Mouse (Mus musculus) ES-E14 (cell line): Measurements from ENCODE around the gene Arhgap29.

Experiments
- HCFC1 ChIP-seq: IDR thresholded peaks from 2 replicates; pipeline ENCODE4 v1.6.1; 2012; ENCODE audit warnings: low read length, inconsistent platforms, borderline replicate concordance; ENCODE audit not compliant: insufficient read depth
- MAFK ChIP-seq: IDR thresholded peaks from 2 replicates; pipeline ENCODE4 v1.6.1; 2014; ENCODE audit warnings: mild to moderate bottlenecking, low read depth, low read length, inconsistent platforms; ENCODE audit not compliant: insufficient read depth
- ZC3H11A ChIP-seq: IDR thresholded peaks from 2 replicates; pipeline ENCODE4 v1.6.1; 2012; ENCODE audit warnings: low read depth, mild to moderate bottlenecking, inconsistent platforms, low read length, borderline replicate concordance
- ZNF384 ChIP-seq: IDR thresholded peaks from 2 replicates; pipeline ENCODE4 v1.6.1; 2012; ENCODE audit warnings: low read depth, low read length, inconsistent platforms

- TF ChIP-seq HCFC1 (no peak), MAFK (no peak), ZNF384 (no peak), ZC3H11A (no peak)
Observed at GRCm38 (mm10) chr3:122049158-122049557, 96.8 kb downstream of the Arhgap29 start.
